Mouse (Mus musculus): ENCODE results near the gene Nr1h4. TPM values are rescaled to one million over a fixed set of nuclear protein-coding genes. Genes with fewer than 3 reads are reported as not detected.

Nr1h4 gene
- polyA plus RNA-seq, 1 experiment from 2014 or later: not detected

DNA sequence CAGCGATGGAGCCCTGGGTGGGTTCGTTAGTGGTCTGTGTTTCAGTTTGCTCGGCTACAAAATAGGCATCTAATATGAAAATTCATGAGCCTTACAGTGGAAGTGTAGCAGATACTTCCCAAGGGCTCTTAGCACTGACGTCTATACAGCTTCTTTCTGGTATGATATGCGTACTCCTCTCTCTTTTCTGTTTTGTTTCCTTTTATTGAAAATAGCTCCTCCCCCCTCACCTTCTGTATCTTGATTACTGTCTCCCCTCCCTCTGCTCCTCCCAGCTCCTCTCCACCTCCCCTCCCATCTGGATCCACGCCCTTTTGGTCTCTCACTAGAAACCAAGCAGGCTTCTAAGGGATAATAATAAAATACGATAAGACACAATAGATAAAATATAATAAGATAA, 37.8 kb downstream of the Nr1h4 start:
- Histone ChIP-seq H3K4me1 (replicated peaks; ENCODE audit: control insufficient read depth, insufficient read depth, low read length) (no peaks in the 10 kb centered on the region), H3K9ac (ENCODE audit: low read depth, low read length) (no peak overlapping the region), H3K4me2 (replicated peaks; ENCODE audit: low read depth, low read length) (no peak overlapping the region), H3K9me3 (ENCODE audit: control insufficient read depth, low read length) (no peaks in the 10 kb centered on the region), H3K36me3 (ENCODE audit: control insufficient read depth, insufficient read depth, low read length) (no peaks in the 10 kb centered on the region), H3K27me3 (ENCODE audit: control insufficient read depth, insufficient read depth, low read length) (peaks cover 12% of the 10 kb centered on the region), H3K4me3 (ENCODE audit: low read depth, low read length) (no peak overlapping the region), H3K27ac (ENCODE audit: low read depth, low read length) (no peak overlapping the region)
- 86% methylated on average over 7 of the region's 7 CpGs for WGBS
- no peak for DNase-seq (ENCODE audit: low spot score)
- no peak for ATAC-seq (ENCODE audit: low FRiP score)

DNA sequence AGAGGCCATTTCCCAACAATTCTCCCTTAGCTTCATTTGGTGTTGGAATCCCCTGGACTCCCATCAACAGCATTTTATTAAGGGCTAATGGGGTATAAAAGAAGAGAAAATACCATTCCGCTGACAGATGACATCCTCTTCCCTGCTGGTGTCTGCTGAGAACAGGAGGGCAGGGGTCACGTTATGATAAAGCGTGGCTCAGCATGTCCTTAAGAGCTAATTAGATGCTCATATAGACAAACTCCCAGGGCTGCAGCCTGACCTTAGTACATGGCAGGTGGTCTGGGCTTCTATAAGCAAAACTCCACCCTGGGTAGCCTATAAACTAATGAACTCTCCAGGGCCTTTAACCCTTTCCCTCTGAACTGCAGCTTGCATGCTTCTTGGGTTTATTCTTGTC, 42.1 kb downstream of the Nr1h4 start:
- DNase-seq (ENCODE audit: low spot score): peak; percentile 50
- no peak overlapping the region for H3K4me2 ChIP-seq (replicated peaks; ENCODE audit: low read depth, low read length)
- no peak overlapping the region for H3K4me3 ChIP-seq (ENCODE audit: low read depth, low read length)
- 11% methylated on average over 3 of the region's 3 CpGs for WGBS
- peaks cover 14% of the 10 kb centered on the region for H3K27me3 ChIP-seq (ENCODE audit: control insufficient read depth, insufficient read depth, low read length)
- no peaks in the 10 kb centered on the region for H3K4me1 ChIP-seq (replicated peaks; ENCODE audit: control insufficient read depth, insufficient read depth, low read length)
- no peak overlapping the region for H3K27ac ChIP-seq (ENCODE audit: low read depth, low read length)
- H3K36me3 ChIP-seq (ENCODE audit: control insufficient read depth, insufficient read depth, low read length): no peaks in the 10 kb centered on the region
- no peaks in the 10 kb centered on the region for H3K9me3 ChIP-seq (ENCODE audit: control insufficient read depth, low read length)
- H3K9ac ChIP-seq (ENCODE audit: low read depth, low read length): no peak overlapping the region
- ATAC-seq (ENCODE audit: low FRiP score): peak; percentile 83

DNA sequence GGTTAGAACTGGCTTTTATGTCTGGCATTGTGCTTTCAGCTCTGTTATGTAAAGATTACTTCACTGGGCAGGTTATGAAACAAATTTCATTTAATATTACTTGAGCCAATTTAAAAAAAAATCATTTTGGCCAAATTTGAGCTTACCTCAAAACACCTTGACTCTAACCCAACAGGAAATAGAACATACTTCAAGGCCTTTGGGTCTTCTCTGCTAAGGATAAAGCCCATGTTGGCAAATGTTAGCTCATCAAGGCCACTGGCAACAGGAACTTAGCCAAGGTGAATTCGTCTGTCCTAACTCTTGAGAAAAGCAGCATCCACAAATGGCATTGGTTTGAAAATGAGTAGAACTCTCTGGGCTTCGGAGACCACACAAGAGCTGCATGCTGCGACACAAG, 43.1 kb downstream of the Nr1h4 start:
- H3K4me3 ChIP-seq (ENCODE audit: low read depth, low read length): no peak overlapping the region
- H3K27ac ChIP-seq (ENCODE audit: low read depth, low read length): no peak overlapping the region
- H3K4me2 ChIP-seq (replicated peaks; ENCODE audit: low read depth, low read length): no peak overlapping the region
- WGBS: 81% methylated on average over 3 of the region's 3 CpGs
- H3K27me3 ChIP-seq (ENCODE audit: control insufficient read depth, insufficient read depth, low read length): peaks cover 14% of the 10 kb centered on the region
- H3K4me1 ChIP-seq (replicated peaks; ENCODE audit: control insufficient read depth, insufficient read depth, low read length): no peaks in the 10 kb centered on the region
- no peak for ATAC-seq (ENCODE audit: low FRiP score)
- no peaks in the 10 kb centered on the region for H3K9me3 ChIP-seq (ENCODE audit: control insufficient read depth, low read length)
- H3K9ac ChIP-seq (ENCODE audit: low read depth, low read length): no peak overlapping the region
- DNase-seq (ENCODE audit: low spot score): no peak
- no peaks in the 10 kb centered on the region for H3K36me3 ChIP-seq (ENCODE audit: control insufficient read depth, insufficient read depth, low read length)

DNA sequence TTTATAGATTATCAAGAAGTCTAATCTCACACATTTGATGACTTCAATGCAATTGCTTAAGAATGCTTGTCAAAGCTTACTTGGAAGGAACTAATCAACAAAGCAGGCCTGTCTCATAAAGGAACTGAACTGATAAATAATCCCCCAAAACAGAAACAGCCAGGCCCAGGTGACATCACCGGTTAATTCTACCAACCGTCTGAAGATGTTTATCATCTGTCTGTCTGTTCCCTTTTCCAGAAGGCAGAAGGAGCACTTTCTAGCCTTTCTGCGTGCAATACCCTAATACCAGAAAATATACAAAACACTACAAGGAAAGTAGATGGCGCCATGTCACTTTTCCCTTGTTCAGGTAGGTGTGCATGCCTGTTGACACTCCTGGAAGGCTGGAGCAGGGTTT, 43.9 kb downstream of the Nr1h4 start:
- Histone ChIP-seq H3K4me2 (replicated peaks; ENCODE audit: low read depth, low read length) (no peak overlapping the region), H3K4me3 (ENCODE audit: low read depth, low read length) (no peak overlapping the region), H3K9ac (ENCODE audit: low read depth, low read length) (no peak overlapping the region), H3K27me3 (ENCODE audit: control insufficient read depth, insufficient read depth, low read length) (peaks cover 14% of the 10 kb centered on the region), H3K4me1 (replicated peaks; ENCODE audit: control insufficient read depth, insufficient read depth, low read length) (no peaks in the 10 kb centered on the region), H3K27ac (ENCODE audit: low read depth, low read length) (no peak overlapping the region), H3K36me3 (ENCODE audit: control insufficient read depth, insufficient read depth, low read length) (no peaks in the 10 kb centered on the region), H3K9me3 (ENCODE audit: control insufficient read depth, low read length) (no peaks in the 10 kb centered on the region)
- 90% methylated on average over 4 of the region's 4 CpGs for WGBS
- DNase-seq (ENCODE audit: low spot score) (no peak), ATAC-seq (ENCODE audit: low FRiP score) (no peak)

DNA sequence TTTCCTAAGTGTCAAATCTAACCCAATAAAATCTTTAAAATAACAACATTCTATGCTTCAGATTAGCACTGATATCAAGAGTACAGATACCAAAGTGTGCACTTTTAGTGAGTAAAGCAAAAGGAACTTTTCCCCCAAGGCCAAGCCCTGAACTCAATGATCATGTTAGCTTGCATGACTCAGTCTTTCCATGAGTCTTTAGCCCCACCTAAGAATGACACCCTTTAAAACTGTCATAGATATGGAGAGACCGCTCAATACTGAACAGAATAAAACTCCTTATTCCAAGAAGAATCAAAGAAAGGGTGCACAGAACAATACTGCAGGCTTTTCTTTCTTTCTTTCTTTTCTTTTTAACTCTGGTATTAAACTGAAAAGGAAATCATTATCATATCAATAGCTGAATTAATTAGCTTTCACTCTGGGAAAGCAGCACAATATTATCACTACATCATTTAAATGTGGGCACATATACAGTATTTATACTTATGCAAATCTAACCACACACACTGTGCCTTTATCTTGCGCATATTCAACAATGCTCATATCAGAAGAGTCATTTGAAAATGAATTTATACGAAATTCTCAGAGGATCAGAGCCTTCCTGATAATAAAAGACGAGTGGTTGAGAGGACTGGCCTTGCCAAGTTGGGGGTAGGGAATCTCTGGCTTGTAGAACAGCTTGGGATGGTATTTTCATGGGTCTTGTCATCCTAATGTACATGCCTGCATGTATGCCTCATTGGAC, 46.2 kb downstream of the Nr1h4 start:
- Histone ChIP-seq H3K27ac (ENCODE audit: low read depth, low read length) (no peak overlapping the region), H3K4me2 (replicated peaks; ENCODE audit: low read depth, low read length) (no peak overlapping the region), H3K27me3 (ENCODE audit: control insufficient read depth, insufficient read depth, low read length) (peaks cover 3% of the 10 kb centered on the region; the same call in 1 of the 2 replicates), H3K36me3 (ENCODE audit: control insufficient read depth, insufficient read depth, low read length) (no peaks in the 10 kb centered on the region), H3K4me1 (replicated peaks; ENCODE audit: control insufficient read depth, insufficient read depth, low read length) (no peaks in the 10 kb centered on the region), H3K4me3 (ENCODE audit: low read depth, low read length) (no peak overlapping the region), H3K9me3 (ENCODE audit: control insufficient read depth, low read length) (no peaks in the 10 kb centered on the region), H3K9ac (ENCODE audit: low read depth, low read length) (no peak overlapping the region)
- 31% methylated on average over 4 of the region's 4 CpGs for WGBS
- ATAC-seq (ENCODE audit: low FRiP score): peak; percentile 56; the same call in 1 of the 2 replicates
- DNase-seq (ENCODE audit: low spot score): no peak

DNA sequence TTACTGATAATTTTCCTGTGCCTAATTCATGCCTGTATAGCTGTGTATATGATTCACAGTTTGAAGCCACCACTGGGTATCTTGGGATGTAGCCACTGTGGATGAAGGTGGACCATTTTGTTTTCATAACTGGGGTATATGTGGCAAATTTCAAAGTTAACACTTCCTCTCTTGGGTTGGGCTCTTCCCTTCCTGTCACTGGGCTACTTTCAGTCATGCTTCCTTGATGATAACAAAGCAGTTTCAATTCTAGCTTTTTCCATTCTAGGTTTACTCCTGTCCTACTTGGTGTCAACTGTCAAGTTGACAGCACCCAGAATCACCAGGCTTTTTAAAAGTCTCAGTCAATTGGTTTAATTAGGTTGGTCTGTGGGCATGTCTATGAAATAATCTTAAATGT, 48.5 kb downstream of the Nr1h4 start:
- H3K27me3 ChIP-seq (ENCODE audit: control insufficient read depth, insufficient read depth, low read length): no peaks in the 10 kb centered on the region
- H3K36me3 ChIP-seq (ENCODE audit: control insufficient read depth, insufficient read depth, low read length): no peaks in the 10 kb centered on the region
- H3K4me3 ChIP-seq (ENCODE audit: low read depth, low read length): no peak overlapping the region
- ATAC-seq (ENCODE audit: low FRiP score): no peak
- no peaks in the 10 kb centered on the region for H3K9me3 ChIP-seq (ENCODE audit: control insufficient read depth, low read length)
- no peak for DNase-seq (ENCODE audit: low spot score)
- H3K9ac ChIP-seq (ENCODE audit: low read depth, low read length): no peak overlapping the region
- no peak overlapping the region for H3K27ac ChIP-seq (ENCODE audit: low read depth, low read length)
- no peaks in the 10 kb centered on the region for H3K4me1 ChIP-seq (replicated peaks; ENCODE audit: control insufficient read depth, insufficient read depth, low read length)
- no peak overlapping the region for H3K4me2 ChIP-seq (replicated peaks; ENCODE audit: low read depth, low read length)

DNA sequence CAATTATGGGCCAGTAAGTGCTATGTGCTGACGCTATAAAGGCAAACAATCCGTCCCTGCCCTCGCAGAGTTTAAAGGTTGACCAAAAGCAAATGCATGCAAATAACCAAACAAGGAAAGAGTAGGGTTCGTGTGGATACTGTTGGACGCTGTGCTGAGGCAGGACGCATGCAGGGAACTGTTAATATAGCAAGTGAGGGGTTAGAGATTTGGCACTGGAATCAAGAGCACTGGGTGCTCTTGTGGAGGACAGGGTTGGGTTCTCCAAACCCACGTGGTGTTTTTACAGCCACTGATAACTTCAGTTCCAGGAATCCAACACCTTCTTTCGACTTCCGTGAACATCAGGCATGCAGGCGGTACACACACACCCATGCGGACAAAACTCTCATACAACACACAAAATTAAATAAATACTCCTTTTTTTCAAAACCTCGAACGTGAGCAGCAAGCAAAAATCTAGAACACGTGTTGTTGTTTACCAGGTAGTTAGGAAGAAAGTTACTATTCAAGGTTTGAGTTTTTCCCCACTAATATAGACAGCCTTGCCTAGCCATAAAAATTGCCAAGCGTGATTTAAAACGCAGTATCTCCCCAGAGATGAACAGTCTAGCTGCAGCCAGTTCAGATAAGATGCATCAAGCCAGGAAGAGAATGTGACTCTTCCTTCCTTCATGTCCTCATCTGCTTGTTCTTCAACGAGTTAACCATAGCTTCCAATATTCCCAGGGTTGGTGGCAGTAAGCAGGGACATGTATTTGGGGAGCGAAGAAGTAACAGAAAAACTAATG, 49.4 kb downstream of the Nr1h4 start:
- Histone ChIP-seq H3K9ac (ENCODE audit: low read depth, low read length) (no peak overlapping the region), H3K4me3 (ENCODE audit: low read depth, low read length) (no peak overlapping the region)
- 85% methylated on average over 18 of the region's 18 CpGs for WGBS

DNA sequence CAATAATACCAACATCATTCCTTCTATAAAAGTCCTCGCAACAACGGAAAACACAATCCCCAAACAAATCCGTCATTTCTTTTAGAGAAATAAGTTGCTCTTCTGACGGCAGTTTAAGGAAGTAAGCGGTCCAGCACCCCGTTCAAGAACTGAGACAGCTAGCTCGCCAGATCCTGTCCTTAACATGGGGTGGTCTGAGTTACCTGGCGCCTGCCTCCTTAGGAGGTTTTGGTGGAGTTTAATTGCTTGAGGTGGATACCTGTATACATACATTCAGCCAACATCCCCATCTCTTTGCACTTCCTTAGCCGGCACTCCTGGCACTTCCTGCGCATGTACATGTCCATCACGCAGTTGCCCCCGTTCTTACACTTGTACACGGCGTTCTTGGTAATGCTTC, 50.3 kb downstream of the Nr1h4 start:
- Histone ChIP-seq H3K36me3 (ENCODE audit: control insufficient read depth, insufficient read depth, low read length) (no peaks in the 10 kb centered on the region), H3K9me3 (ENCODE audit: control insufficient read depth, low read length) (no peaks in the 10 kb centered on the region), H3K9ac (ENCODE audit: low read depth, low read length) (no peak overlapping the region), H3K4me2 (replicated peaks; ENCODE audit: low read depth, low read length) (no peak overlapping the region), H3K27me3 (ENCODE audit: control insufficient read depth, insufficient read depth, low read length) (no peaks in the 10 kb centered on the region), H3K27ac (ENCODE audit: low read depth, low read length) (no peak overlapping the region), H3K4me1 (replicated peaks; ENCODE audit: control insufficient read depth, insufficient read depth, low read length) (no peaks in the 10 kb centered on the region), H3K4me3 (ENCODE audit: low read depth, low read length) (no peak overlapping the region)
- DNase-seq (ENCODE audit: low spot score) (no peak), ATAC-seq (ENCODE audit: low FRiP score) (no peak)
- 87% methylated on average over 14 of the region's 14 CpGs for WGBS

More for the DNA sequence above, 49.4 kb downstream of the Nr1h4 start:
- Histone ChIP-seq H3K4me2 (replicated peaks; ENCODE audit: low read depth, low read length) (no peak overlapping the region), H3K36me3 (ENCODE audit: control insufficient read depth, insufficient read depth, low read length) (no peaks in the 10 kb centered on the region), H3K27me3 (ENCODE audit: control insufficient read depth, insufficient read depth, low read length) (no peaks in the 10 kb centered on the region), H3K9me3 (ENCODE audit: control insufficient read depth, low read length) (no peaks in the 10 kb centered on the region), H3K4me1 (replicated peaks; ENCODE audit: control insufficient read depth, insufficient read depth, low read length) (no peaks in the 10 kb centered on the region), H3K27ac (ENCODE audit: low read depth, low read length) (no peak overlapping the region)
- ATAC-seq (ENCODE audit: low FRiP score) (no peak), DNase-seq (ENCODE audit: low spot score) (no peak)
